Mouse (Mus musculus) adrenal gland, postnatal 36 days (tissue): ENCODE measurements around the gene Igf1. TPM values are rescaled to one million over a fixed set of nuclear protein-coding genes. Genes with fewer than 3 reads are reported as not detected.

Experiments used
- DNase-seq, 2 experiments: peaks; one replicate each; pipeline ENCODE4 v3.0.0; 2021; ENCODE audit warnings: mixed read lengths in 1 of 2
- total RNA-seq, 2 experiments: library from RNA; stranded (reverse); gene quantifications; 2 replicates each; pipeline ENCODE4 v1.2.3; 2021

The Igf1 gene
- total RNA-seq, 2 experiments from 2014 or later = 18.0 to 52.1 TPM

DNA sequence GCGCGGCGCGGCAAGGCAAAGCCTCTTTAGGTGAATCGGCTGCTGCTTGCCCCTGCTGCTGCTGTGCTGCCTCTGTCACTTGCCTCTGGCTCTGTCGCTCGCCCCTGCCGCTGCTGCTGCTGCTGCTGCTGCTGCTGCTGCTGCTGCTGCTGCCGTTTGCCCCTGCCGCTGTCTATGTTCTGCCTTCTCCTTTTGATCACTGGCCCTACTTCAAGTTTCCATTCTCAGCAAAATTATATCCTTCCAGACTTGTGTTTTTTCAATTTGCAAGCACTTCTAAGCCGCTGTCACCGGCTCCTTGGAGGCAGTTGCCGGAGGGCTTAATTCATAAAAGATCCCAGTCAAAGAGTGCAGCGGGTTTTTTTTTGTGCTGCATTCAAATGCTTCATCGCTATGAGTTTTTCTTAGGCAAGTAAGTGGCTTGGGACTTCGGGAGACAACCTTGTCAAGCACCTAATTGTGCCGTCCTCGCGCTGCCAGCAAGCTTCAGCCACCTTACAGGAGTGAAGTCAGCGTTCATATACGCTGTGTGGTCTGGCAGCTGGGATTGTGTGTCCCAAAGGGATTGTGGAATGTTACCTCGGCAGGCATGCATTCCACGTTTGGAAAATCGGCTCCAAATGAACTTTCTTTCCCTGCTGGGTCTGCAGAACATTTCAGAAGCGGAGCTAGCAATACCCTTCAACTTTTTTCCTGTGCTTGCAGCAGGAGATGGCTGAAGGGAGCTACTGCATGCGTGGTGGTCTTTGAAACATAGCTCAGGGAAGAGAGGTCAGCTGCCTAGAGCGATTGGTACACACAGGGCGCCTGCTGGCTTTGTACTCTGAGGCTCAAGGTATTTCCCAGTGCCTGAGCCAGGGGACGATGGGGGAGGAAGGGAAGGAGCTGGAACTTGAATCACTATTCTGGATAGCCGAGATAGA is 2.4 kb downstream of the Igf1 start:
- DNase-seq = peak; percentile 53 to 67

DNA sequence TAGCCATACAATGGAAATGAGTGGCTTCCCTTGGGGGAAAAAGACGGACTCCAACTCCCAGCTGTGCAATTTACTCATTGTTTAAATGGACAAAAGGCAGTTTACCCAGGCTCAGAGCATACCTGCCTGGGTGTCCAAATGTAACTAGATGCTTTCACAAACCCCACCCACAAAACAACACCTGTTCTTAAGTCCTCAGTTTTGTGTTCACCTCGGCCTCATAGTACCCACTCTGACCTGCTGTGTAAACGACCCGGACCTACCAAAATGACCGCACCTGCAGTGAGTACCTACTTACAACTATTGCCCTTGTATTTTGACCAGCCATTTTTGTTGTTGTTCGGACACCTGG is 3.0 kb downstream of the Igf1 start:
- DNase-seq = no peak

DNA sequence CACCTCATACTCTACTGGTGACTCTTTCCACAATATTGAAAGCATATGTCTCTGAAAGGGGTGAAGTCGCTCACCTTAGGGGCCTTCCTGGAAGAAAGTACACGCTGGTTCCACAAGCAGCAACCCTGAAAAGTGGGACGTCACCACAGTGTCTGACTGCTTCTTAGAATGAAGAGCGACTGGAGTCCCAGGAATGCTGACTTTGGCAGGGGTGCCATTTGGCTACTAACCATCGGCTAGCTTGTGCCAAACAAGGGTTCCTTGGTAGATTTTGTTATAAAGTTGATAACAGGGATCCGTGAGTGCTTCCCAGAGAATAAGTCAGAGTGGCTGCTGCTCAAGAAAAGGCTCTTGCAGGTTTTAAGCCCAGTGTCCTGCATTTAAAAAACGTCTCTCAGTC is 4.8 kb downstream of the Igf1 start:
- peak in 1 of 2 experiments; percentile 52 for DNase-seq

DNA sequence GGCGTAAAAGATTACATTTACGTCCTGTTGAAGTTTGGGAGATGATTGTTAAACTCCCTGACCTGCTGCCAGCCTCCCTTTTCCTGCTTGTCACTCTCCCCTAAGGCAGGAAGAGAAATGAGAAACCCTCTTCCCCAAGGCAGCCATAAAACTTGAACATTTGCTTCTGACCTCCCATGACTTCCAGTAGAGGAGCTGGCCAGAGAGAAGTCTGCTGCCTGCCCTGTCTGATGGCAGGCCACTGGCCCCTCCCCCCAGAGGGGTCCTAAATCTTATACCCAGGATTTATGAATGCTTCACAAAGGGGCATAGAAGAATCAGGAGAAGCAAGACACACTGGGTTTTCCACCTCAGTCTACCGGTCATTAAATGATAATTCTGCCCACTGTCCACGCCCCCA is 5.3 kb downstream of the Igf1 start:
- no peak for DNase-seq

DNA sequence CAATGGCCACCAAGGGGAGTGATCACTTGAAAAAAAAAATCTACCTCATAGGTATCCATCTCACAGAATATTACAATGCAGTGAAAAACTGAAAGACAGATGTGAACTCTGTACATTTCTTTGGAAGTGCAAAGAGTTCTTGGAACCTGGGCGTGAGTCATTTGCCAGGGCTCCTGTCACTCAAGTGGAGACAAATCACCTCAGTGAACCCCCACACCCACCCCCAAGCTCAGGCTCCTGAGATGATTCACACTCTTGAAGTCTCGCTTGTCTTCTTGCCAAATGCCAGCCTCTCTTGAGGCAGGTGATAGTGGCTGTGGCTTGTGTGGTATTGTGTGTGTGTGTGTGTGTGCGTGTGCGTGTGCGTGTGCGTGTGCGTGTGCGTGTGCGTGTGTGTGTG is 7.6 kb downstream of the Igf1 start:
- DNase-seq = peak; percentile 27 to 33

DNA sequence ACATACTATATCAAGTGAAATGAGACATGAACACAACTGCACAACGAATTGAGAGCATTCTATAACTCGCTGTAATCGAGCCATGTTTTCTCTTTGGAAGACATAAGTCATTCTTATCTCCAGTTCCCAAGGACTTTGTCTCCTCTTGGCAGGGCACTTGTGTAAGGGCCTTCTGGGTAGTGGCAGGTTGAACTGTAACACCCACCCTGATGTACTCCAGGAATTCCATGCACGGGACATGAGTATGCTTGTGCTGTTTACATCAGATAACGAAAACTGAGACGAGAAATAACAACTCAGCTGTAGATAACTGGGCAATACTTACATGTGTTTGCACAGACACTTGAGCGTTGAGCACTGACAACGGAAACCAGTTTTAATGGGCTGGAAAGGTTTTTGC is 8.4 kb downstream of the Igf1 start:
- peak; percentile 25 to 51 for DNase-seq

DNA sequence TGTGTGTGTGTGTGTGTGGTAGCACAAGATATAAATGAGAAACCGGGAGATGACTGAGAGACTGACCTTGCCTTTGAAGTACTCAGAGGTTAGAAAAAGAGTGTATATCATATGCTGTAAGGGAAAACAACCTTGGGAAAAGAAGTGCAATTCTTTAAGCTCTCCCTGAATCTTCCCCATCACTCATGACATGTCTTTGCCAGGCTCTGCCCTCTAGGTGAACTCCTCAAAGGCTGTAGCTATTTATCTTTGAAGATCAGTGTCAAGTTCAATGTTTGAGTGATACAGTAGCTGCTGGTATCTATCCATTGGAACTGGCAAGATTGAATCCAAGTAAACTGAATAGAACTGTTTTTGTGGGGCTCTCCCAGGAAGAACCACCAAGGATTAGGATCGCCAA is 9.2 kb downstream of the Igf1 start:
- DNase-seq = peak in 1 of 2 experiments; percentile 31

DNA sequence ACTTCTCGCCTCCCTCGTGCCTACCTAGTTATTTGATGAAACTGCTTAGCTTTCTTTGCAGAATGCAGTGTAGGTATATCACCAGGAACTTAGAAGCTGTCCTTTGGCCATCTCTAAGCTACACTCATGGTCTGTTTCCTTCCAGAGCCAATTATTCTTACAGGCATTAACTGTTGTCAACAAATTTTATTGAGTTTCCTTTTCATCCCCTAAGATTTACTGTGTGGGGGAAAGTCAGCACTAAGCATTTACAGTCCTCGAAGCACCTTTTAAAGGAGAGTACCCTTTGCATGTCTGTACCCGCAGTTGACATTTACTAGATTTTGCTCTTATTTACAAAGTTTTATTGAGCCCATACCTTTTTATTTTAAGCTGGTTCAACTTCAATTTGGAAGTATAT is 9.6 kb downstream of the Igf1 start:
- DNase-seq = no peak

DNA sequence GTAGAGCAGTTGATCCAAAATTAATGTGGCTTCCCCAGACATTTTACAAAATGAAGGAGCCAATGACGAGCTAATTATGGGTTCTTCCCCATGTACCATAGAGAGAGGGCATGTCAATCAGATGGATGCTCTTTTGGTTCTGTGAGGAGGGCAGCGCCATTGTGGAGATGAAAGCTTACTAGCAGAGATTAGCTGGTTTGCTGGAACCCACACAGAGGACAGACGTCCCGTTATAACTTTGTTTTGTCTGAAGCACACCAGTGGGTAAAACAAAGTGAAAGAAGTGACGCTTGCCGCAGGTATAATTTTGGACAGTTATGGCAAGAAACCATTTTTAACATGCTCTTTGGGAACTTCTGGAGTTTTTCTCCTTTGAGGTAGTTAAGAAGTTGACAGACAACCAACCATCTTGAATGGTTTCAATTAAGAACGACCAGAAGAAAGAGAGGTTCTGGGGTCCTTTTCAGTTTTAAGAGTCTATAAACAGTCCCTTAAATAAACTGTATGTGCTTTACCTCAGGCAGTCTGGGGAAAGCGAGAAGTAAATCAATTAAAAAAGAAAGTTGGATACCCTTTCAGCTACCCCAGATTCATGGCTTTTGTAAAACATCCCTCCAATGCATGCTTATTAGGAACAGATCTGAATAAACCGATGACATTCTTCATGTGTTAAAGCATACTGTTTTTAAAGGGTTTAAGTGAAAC is 10.4 kb downstream of the Igf1 start:
- DNase-seq = no peak

DNA sequence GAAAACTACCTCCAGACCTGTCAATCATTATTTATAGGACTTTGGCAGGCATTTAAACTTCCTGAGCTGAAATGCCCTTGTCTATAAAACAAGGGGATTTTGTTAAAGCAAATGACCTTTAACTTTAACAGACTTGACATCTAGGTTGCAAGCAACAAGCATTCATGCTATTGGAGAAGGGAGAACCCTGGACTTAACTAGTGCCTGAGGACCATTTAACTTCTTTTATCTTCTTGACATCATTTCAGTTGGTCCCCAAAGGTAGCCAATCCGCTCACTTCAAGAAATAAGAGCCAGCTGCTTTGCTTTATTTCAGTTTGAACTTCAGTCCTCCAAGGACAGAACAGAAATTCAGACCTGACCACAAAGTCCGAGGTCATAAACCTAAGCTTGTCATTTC is 11.1 kb downstream of the Igf1 start:
- DNase-seq = no peak

DNA sequence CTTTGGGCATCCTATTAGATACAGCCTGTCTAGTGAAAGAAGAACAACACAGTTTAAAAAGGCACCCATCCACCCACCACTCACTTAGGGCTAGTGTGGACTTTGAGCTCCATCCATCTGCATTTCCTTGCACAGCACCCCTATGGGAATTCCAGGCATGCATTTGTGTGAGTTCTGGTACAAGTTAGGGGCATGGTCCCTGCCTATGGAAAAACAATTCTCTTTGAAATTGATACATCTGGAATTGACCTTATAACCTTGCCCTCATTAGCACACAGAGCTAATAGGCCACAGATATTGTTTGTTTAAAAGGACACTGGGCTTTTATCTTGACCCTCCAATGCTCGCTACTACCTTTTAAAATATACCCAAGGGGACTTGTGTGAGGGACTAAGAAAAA is 11.6 kb downstream of the Igf1 start:
- no peak for DNase-seq

DNA sequence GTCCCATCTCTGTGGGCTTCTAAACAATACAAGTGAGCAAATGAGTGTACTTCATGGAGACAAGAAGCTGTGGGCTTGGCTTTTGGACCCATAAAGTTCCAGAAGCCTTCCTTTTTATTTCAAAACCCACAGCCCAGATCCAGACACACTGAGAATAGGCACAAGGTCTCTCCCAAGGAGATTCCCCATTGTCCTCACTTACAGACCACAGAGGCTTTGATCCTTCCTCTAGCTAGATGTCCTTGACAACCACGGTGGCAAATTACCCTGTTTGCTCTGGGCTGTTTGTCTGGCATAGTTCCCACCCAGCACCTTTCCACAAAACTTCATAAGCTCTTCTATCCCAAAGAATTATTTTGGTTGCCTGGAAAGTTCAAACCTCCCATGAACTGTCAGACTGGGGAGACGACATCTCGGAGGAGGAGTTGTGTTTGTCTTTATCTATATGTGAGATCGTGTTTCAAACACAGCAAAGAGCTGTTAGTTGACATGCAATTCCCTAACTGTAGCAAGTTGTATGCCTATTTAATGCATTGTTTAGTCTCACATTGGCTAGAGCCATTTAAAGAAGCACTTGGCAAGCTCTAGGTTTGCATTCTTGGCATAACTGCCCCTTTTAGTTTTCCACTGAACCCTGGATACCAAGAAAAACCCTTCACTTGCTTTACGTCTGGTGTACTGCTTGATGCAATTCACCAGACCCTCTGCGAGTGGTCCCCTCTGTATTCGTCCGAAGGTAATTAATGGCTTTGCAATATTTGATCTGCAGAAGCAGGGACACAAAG is 14.0 kb downstream of the Igf1 start:
- no peak for DNase-seq

DNA sequence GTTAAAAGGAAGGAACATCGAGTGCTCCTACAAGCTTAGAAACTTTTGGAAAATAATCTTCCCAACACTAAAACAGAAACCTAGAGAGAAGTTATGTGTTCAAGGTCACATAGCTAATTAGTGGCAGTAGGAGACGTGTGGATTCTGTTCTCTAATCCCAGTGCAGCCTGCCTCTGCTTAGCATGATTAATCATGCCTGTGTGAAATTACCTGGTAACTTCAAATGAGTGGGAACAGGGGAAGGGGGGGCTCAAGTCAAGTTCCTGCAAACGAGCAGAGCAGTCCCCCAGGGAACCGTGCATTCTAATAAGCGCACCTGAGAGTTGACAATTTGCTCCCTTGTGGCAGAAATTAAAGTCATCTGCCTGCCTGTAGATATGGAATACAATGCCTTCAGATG is 14.8 kb downstream of the Igf1 start:
- no peak for DNase-seq

DNA sequence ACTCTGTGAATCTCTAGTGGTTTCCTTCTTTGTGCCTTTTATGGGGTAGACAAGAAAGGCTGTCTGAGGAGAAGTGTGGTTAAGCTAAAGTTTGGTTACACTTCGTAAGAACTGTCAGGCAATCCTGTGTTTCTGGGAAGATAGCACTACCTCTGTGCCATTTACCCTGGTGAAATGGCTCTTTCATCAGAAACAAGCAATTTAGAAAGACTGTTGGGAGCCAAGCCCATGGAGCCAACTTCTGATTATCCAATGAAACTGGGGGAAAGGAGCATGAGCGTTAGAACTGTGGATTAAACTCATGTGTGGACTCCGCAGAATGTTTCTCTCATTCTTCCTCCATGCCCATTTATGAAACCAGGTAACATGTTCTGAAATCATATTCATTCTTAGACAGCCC is 15.5 kb downstream of the Igf1 start:
- no peak for DNase-seq

DNA sequence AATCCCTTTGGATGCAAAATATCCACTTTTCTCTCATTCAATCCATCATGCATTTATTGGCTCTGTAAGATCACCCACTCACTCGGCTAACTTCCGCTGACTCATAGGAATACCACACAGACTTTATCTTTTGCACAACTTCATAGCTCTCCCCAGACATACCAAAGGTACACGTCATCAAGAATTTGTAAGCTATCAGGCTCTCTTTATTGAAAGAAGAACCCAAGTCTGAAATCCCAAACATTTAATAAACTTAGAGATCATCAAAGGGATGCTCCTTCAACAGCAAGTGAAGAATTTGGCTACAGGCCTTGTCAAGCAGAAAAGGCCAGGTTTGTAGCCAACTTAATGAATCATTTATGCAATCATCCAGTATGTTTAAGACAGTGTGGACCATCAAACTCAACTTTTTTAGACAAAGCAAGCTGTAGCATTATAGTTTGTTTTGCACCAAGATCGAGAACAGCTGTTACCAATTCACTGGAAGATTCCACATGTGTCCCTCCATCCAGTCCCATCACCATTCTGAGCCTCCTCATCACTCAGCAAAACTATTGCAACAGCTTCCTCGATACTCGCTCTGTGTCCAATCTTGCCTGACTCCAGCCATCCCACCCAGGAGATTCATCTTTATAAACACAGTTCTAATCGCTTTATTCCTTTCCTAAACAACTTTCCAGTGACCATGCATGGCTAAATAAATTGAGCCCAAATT is 22.2 kb downstream of the Igf1 start:
- DNase-seq = no peak

DNA sequence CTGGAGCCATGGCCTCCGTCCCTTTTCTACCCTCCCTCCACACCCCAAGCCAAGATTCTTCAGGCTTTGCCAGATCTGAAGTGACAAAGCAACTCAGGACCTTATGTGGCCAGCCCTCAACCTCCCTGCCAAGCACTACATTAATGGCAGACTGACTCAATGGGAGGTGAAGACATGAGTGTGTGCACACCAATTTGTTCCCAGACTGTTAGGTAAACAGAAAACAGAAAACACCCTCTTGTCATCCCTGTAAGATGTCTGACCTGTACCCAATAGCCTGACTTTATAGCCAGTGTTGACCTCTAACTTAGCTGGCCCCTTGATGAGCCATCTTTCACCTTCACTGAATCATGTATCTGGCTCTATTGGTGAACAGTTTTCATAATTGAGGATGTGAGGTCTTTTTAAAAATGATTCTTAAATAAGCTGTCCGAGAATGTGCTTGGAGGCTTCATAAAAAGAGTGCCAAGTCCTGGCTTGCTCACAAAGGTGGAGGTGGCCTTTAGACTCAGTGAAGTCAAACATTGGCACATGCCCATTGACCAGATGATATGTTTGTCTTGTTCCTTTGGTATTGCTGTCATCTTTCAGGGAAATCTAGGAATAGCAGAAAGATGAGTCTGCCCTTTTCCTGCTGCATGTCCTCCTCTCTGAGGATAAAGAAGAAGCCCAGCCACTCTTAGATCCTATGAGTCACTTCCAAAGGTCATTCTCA is 27.4 kb downstream of the Igf1 start:
- DNase-seq = peak in 1 of 2 experiments; percentile 16

DNA sequence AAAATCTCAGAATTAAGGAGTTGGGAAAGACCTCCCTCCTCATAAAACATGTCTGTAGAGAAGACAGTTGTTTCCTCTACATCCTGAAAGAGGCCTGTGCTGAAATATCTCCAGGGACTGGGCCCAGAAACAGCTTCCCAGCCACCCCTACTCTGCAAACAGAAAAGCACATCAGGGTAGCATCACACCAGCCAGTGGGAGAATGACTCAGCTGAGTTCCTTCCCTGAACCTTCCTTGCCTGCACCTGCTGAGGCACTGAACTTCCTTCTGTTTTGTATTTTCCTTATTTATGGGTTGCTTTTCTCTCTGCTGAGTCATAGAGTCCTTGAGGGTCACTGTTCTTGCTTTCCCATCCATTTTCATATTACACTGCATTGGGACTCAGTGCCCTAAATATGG is 31.8 kb downstream of the Igf1 start:
- DNase-seq = no peak

DNA sequence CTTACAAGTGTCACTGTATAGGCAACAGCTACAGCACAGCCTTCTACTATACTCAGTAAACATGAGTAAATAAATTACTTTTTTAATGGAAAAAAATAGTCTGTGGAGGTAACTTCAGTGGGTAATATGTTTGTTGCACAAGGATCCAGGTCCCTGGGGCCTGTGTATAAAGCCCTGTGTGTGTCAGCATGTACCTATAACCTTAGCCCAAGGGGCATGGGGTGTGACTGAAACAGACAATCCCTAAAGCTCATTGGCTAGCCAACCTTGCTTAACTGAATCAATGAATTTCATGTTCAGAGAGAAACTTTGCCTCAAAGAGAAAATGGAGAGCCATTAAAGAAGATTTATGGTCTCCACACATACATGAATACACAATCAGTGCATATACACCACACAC is 34.2 kb downstream of the Igf1 start:
- DNase-seq = no peak

DNA sequence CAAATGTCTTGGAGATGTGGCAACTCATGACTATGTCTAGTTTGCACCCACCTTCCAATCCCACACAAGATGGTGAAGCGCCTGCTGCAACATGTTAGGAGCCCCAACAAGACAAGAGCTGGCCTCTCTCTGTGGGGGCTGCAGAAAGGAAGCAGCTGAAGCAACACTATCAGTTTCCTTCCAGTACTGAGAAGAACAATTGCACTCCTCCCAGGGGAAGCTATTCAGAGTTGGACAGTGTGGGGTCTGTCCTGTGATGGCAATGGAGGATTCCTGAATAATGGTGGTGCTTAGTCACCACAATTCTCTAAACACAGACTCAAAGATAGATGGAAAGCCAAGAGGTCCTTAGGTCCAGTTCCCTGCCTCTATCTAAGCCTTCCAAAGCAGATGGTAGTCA is 35.2 kb downstream of the Igf1 start:
- DNase-seq = no peak

DNA sequence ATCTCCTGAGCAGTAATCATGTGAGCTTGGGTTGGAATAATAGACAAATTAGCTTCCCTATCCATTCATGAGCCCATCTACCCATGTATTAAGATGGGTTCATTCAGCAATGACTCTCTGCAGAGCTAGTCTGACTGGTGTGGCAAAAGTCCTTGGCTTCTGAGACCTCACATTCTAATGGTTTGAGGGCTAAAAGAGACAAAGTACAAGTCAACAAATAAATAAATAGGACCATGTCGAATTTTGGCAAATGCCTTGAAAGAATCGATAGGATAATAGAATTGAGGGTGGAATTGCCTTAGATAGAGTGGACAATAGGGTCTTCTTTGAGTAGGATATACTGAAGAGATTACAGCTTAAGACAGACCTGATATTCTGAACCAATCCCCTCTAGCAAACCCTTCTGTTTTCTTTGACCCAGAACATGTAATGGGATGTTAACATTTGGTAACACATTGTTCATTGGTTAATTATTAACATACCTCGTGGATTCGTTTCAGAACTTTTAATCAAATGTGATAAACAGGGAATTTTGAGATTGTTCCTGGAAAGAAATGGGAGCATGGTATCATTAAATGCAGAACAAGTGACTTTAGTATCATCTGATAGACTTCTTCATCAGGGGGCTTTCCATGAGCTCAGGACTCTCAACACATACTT is 36.5 kb downstream of the Igf1 start:
- DNase-seq = no peak

DNA sequence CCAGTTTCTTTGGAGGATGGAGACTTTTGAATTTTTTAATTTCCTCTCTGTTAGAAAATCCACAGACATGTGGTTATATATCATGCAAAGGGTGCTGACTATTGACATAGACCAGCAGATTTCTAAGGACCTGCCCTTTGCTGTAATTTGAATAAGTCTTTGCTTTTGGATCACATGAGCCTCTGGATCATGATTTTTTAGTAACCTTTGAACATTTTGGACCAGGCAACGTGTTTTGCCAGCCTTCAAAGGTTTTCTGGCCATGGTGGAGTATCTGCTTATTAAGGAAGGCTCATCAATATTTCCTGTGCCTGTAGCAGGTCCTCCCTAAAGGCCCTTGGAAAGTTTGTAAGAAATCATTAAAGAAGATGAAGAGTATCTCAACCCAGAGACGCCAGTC is 37.3 kb downstream of the Igf1 start:
- DNase-seq = no peak
